Mouse (Mus musculus): ENCODE data around the gene Fndc3b. TPM values are rescaled to one million over a fixed set of nuclear protein-coding genes. Genes with fewer than 3 reads are reported as not detected.

Fndc3b gene
- total RNA-seq, 2 experiments from 2014 or later = 58.5 to 69.4 TPM

DNA sequence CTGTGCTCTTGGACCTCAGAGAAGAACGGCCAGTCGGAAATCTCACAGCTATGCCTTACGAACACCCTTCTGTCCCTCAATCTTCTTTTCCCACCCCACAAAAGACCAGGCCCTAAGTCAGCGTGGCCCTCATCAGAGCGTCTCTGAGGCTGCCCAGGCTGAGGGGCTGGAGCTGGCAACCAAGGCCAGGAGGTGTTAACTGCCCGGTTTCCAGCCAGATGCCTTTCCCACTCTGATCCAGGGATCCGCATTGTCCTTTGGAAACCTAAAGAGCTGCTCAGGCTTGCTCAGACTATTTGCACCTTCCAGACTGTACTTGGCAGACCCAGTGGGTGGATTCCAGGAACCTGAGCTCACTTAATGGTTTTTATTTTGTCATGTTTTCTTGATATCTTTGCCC is 180.7 kb downstream of the Fndc3b start:
- no peak for DNase-seq (ENCODE audit: low spot score)
- intact Hi-C loops (cut with DNase I) = no loop called here

DNA sequence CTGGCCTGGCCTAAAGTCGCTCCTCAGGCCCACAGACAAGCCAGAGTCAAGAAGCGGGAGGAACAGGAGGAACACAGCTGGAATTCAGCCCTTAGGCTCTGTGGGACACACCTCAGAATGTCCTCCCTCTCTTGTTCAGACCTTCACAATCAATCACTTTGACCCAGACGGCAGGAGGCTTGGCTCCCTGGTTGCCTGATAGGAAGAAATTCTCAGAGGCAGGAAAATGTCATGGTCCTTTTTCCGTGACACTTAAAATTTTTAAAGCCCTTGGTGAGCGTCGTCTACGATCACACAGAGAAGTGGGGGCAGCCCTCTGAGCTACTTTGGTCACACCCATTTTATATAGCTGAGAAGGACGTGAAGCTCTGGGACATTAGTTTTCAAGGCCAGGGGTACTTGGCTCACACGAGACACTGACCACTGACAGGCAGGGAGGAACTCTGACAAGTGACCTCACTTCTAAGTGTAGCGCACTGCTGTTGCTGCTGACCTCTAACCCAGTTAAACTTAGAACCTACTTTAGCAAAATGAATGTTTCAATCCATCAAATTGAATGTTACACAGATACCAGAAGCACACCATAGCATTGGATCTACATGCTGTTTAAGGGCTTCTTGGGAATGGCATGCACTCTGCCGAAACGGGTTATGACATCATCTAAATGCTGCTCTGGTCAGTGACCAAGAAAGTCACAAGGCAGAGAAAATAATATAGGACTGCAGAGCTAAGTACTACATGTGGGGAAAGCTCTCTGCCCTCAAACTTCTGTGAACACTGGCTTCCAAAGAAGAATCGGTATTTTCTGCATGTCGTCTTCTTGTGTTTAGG is 181.7 kb downstream of the Fndc3b start:
- DNase-seq (ENCODE audit: low spot score) = no peak

DNA sequence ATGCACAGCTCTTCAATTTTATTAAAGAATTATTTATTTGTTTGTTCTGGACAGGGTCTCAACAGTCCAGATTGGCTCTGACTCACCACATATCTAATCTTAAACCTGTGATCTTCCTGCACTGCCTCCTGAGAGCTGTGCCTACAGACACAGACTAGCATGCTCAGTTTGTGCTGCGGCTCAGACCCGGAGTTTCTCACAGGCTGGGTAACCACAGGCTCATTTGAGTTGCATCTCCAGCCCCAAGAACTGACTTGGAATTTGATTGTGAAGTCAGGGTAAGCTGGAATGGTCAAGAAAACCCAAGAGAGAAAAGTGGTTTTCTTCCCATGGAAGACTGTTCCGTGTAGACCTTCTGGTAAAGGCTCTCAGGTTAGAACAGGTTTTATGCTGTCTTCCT is 184.1 kb downstream of the Fndc3b start:
- intact Hi-C loops (cut with DNase I) = no loop called here

More for the DNA sequence above, 181.7 kb downstream of the Fndc3b start:
- intact Hi-C loops (cut with DNase I) = no loop called here

DNA sequence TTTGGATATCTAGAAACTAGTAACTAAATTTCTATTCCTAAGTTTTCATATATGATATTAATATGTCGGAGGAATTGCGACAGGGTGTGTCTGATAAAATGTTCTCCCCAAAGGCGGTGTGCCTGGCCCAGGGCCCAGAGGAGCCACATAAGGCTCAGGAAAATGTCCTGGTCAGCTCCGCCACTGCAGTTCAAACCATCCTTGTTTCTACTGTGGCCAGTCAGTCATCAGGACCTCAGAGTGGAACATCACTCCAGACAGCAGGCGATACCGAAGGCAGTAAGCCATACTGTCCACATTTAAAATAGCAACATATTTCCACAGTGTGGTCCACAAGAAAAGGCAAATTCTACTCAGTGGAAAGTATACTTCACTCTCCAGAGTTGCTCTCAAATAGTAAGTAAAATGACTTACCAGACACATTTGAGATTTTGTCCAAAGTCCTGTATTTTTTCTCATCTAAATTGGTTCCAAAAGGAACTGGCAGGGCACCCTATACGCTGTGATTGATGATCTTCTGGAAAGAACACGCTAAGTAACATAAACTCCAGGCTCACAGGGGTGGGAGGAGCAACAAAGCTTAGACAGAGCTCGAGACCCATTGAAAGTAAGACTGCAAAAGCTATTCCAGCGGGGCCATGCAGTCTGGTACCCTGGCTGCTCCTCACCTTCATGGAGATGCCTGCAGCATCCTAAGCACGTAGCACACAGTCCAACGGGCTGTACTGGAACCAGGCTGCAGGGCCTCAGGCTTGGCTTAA is 187.8 kb downstream of the Fndc3b start:
- DNase-seq (ENCODE audit: low spot score) = no peak
- intact Hi-C loops (cut with DNase I) = no loop called here

More for the DNA sequence above, 184.1 kb downstream of the Fndc3b start:
- DNase-seq (ENCODE audit: low spot score) = no peak

DNA sequence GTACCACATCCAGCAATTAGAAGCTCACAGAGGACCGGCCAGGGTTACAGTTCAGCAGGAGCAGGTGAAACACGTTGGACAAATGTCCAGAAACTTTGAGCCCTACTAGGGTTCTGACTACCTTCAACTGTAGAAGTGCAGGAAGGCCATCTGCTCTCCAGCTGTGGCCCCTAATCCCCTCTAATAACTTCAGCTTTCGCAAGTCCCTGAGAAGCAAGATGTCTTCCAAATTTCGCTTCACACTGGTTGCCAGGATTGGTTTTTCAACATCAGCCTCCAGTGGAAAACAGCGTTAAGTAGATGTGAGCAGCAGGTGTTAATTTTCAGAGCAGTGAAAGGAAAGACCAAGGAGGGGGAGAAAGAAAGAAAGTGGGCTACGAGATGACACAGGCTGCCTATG is 190.7 kb downstream of the Fndc3b start:
- intact Hi-C loops (cut with DNase I) = no loop called here
- peak; percentile 21 for DNase-seq (ENCODE audit: low spot score)

DNA sequence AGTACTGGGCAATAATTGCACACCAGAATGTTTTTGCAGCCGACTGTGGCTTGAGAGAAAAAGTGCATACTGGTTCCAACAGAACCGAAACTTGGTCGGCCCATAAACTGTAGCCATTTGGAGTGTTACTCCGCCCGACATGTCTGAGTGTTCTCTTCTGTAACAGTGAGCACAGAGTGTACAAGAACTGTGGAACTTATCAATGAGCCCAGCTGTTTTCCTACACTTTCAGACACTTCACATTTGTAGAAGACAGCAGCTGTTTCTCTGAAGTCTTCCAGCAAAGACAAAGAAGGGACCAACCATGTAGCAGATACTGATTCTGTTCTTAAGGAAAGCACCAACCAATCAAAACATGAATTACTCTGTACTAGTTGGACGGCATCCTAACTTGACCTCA is 191.6 kb downstream of the Fndc3b start:
- DNase-seq (ENCODE audit: low spot score) = peak; percentile 38
- intact Hi-C loops (cut with DNase I) = no loop called here

DNA sequence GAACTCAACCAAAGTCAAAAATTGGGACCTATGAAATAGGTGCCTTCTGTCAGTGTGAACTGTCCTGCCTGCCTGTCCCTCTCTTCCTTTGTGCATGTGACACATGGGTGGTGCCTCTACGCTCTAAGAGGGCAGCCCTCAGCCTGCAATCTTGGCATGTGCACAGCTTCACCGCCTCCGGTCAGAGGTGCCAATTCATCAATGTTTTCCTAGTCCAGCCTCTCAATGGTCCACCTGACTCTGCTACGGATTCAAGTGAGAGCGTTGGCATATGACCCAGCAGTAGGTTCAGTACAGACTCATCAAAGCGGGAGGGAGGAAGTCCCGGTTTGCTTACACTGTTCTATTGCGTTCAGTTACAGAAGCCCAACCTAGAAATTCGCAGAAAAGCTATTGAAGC is 192.2 kb downstream of the Fndc3b start:
- intact Hi-C loops (cut with DNase I) = no loop called here
- no peak for DNase-seq (ENCODE audit: low spot score)

DNA sequence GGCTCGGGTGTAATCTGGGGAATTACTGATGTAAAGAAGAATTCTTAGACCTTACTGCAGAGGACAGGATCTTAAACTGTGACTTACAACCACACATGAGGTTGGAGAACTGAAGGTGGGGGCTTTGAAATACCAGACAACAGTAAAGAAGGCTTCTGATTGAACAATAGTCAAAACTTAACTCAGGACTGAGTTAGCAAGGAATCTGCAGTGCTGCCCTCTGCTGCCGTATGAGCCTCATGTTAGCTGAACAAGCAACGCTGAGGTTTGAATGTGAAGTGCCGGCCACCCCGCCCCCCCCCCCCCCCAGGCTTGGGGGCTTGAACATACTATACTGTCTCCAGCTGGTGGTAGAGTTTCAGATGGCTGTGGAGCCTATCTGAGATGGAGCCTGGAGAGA is 194.6 kb downstream of the Fndc3b start:
- intact Hi-C loops (cut with DNase I) = no loop called here
- no peak for DNase-seq (ENCODE audit: low spot score)

DNA sequence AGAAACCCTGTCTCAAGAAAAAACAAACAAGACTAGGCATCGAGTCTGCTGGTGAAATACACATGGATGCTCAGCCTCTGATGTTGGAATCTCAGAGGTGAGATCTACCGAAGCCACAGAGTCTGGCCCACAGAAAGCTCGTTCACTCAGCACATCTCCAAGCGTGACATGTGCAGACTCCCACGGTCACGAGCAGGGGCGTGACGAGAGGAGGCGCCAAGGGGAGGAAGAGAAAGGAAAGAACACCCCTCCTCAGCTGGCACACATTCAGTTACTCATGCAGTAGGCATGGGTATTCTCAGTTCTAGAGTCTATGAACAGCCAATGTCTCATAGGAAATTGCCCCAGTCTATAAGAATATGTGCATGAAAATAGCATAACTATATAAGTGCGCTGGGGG is 199.3 kb downstream of the Fndc3b start:
- intact Hi-C loops (cut with DNase I) = no loop called here
- DNase-seq (ENCODE audit: low spot score) = no peak

DNA sequence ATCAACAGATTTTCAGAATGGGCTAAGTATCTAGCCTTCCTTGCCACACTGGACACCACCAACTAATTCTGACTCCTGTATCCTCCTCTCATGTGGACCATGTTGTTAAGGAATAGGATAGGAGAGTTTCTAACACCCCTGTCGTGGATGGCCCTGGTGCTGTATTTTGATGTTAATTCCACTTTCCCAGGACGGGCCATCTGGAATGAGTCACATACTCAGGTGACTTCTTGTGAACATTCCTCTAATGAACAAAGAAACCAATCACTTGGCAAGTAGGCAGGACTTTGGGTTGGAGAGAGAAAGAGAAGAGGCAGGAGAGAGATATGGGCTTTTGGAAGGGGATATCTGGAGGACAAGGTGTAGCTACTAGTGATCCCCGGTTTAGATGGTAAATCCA is 204.2 kb downstream of the Fndc3b start:
- DNase-seq (ENCODE audit: low spot score) = no peak
- intact Hi-C loops (cut with DNase I) = no loop called here

DNA sequence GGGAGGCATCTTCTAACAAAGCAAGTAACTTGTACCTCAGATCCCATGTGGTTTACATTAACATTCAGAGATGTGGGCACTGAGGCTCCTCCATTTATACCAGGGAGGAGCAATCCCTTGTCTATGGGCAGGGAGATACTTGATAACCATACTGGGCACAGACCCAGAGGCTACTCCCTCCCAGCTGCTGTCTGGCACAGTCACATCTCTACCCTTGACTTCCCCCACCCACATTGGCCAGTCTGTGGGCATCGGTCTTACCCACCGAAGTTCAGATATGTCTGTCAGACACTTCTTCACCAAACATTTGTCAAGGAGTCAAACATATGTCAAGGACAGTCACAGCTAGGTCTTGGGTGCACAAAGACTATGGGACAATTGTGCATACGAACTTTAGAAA is 205.5 kb downstream of the Fndc3b start:
- intact Hi-C loops (cut with DNase I) = no loop called here
- DNase-seq (ENCODE audit: low spot score) = no peak

DNA sequence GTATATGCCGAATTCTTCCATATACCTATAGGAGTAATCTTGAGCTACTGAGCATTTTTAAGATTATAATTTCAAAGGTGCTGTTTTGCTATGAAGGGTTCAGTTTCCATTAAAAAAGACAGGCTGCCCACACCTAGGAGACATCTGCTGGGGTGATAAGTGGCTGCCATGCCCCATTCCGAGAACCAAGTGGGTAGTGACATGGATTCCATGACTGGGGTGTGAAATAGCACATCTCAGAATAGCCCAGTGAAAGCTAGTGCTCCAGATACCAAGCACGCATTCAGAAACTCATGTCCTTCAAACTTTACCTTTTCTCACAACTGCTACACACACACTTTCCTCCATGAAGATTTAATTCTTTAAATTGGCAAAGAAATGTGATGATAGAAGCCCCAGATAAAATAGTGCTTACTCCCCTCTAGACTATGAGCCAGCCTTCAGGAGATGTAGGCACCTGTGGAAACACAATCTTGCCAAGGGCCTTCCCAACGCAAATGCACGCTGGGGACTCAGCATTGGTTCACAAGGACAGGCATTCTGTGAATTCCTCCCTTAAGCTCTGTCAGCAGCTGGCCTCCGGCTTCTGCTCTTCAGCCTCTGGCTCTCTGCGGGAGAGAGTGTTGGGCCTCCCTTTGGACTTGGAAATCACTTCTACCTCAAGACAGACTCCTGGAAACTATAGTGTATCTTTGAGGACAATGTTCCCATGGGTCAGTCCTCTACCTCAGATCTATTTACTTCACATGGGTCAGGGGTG is 207.6 kb downstream of the Fndc3b start:
- DNase-seq (ENCODE audit: low spot score) = no peak
- intact Hi-C loops (cut with DNase I) = no loop called here

DNA sequence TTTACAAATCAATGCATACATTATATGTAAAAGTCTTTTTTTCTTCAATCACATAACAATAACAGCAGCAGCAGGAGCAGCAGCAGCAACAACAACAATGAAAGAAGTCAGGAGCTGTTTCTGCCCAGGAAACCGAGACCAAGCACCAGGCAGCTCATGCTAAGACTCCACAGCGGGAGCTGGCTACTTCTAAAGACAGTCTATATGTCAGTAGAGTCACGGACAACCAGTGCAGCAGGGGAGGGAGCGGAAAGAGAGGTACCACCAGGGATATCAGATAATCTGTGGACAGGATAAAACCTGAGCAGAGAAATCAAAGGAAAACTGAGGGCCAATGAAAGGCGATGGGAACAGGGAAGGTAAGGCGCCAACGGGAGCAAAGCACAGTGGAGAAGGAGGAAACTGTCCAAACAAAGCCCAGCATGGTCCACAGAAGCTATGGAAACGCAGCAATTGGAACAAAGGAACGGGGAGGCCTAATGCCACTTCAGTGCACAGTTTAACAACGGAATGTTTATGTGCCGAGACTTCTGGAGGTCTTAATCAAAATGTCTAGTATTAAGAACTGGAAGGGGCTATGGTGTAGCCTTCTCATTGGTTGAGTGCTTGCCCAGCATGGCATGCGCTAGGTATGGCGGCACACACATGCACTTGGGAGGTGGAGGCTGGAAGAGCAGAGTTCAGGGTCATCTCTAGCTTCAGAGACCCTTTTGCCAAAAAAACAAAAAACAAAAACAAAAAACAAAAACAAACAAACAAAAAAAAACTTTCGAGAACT is 215.6 kb downstream of the Fndc3b start:
- intact Hi-C loops (cut with DNase I) = loop anchor here (5.0 kb wide), 1 partner anchor 42 kb away; no protein-coding TSS in a partner anchor
- no peak for DNase-seq (ENCODE audit: low spot score)

DNA sequence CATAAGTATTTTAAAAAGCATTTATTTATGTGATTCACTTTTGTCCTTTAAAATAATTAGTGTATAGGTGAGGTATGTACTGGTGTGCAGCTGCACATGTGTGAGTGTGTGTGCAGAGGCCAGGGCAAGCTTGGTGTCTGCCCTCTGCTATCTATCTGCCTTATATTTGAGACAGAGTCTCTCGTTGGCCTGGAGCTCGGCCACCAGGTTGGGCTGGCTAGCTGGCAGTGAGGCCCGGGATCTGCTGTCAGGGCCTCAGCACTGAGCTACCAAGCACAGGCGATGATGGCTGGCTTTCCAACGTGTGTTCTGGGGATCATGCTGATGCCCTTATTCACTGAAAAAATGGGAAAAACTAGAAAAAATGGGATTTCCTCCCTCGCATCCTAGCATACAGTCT is 216.4 kb downstream of the Fndc3b start:
- intact Hi-C loops (cut with DNase I) = loop anchor here (5.0 kb wide), 1 partner anchor 43 kb away; no protein-coding TSS in a partner anchor
- no peak for DNase-seq (ENCODE audit: low spot score)

DNA sequence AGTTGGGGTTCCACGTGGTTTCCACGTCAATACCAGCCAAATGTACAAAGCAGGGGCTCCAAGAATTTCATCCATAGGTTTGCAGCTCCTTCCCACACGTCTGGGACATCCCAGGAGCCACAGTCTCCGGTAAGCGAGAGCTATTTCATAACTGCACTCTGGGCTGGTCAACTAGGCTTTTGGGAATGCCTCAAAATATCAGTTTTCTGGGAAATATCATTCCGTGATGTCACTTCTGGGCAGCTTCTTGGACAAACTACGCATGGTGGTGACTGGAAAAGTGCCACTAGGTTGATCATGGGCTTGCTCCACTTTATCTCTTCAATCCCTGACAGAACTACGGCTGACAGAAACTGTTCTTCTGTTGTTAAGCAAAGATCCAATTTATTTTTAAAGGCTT is 217.0 kb downstream of the Fndc3b start:
- intact Hi-C loops (cut with DNase I) = no loop called here
- DNase-seq (ENCODE audit: low spot score) = no peak

DNA sequence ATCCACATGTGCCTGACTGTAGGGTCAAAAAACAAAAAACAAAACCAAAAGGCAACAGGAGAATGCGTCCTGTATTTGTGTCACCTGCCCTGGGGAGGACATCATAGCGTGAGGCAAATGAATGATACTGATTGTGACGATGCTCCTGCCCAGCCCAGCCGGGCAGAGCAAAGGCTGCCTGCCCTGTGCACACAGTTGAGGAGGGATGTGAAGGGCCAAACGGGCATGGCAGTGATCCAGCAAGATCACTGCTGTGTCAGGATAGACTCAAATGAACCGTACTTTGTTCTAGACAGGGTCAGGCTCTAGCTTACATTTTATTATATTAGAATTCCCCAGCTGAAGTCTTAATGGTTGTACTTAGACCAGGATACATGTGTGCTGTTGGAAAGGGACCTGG is 219.3 kb downstream of the Fndc3b start:
- DNase-seq (ENCODE audit: low spot score) = no peak
- intact Hi-C loops (cut with DNase I) = no loop called here

DNA sequence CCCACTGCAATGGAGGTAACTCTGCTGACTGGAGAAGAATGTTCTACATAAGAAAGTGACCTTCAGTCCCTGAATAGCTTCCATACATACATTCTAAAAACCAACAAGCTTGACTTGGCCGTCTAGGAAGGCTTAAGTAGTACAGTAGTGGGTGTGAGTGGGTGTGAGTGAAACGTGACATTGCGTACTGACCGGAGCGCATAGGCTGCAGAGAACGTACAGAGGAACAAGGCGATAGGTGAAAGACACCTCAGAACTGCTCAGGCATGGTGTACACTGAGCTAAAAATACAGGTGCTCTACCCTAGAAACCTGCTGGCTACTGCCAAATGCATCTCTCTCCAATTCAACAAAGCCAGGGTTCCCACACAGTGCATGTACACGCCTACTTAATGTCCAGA is 219.7 kb downstream of the Fndc3b start:
- no peak for DNase-seq (ENCODE audit: low spot score)
- intact Hi-C loops (cut with DNase I) = no loop called here

DNA sequence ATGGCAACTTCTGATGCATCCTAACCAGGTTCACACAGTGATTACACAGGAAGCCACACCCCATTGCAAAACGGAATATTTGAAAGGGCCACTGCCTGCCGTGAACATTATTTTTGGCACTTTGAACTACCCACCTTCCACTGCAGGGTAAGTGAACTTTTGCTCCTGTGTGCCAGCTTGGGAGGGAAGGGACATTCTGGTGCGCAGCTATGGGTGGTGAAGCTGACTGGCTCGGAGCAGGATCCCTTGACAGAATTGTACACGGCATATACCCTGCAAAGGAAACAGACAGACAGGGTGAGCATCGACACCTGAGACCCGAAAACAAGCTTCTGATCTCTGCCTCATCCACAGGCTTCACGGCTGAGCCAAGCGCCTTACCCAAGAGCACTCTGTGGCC is 220.2 kb downstream of the Fndc3b start:
- no peak for DNase-seq (ENCODE audit: low spot score)
- intact Hi-C loops (cut with DNase I) = no loop called here

DNA sequence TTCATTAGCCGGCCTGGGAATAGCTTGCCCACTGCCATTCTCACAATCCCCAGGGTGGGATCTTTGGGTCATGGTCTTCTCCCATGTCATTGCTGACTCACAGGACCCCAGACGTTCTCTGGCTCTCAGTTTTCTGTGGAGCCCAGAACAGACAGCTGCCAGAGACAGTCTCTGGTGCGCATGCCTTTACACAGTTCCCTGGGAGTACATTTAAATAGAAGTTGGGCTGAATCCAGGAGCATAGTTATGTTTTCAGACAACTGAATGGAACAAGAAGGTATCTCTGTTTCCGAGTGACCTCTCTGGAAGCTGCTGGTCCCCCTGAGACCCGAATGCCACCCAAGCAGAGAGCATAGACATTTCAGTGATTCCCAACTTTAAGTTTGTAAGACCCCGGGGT is 221.6 kb downstream of the Fndc3b start:
- intact Hi-C loops (cut with DNase I) = no loop called here
- no peak for DNase-seq (ENCODE audit: low spot score)

DNA sequence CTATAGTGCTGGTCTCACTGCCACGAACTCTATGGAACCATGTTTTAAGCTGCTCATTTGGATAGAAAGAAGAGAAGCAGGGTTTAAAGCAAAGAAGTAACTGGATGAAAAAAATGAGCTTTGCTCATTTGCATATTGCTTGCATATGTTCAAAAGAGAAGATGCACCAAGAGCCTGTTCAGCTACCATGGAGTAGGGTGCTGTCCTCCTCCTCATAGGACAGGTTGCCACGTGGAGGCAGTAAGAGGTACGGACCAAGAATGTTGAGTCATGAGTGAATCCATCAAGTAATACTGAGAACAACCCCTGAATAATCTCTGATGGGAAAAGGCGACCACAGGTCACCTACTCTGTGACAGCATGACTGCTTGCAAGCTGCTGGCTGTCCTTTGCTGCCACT is 226.0 kb downstream of the Fndc3b start:
- no peak for DNase-seq (ENCODE audit: low spot score)
- intact Hi-C loops (cut with DNase I) = no loop called here
